Mouse (Mus musculus): ENCODE measurements around the gene Aknad1. TPM values are rescaled to one million over a fixed set of nuclear protein-coding genes. Genes with fewer than 3 reads are reported as not detected.
A peak's percentile ranks its signal among the peaks of the same experiment; 100 is the strongest.

Gene Aknad1
- polyA plus RNA-seq, 1 experiment from 2014 or later = 0.15 TPM

GRCm38 (mm10) chr3:108810747-108811263, 71.3 kb downstream of the Aknad1 start:
- no peak for DNase-seq (ENCODE audit: low spot score)
- H3K27me3 ChIP-seq (ENCODE audit: control insufficient read depth, insufficient read depth, low read length) = no peaks in the 10 kb centered on the region
- H3K9me3 ChIP-seq (replicated peaks; ENCODE audit: control insufficient read depth, low read length) = no peaks in the 10 kb centered on the region
- no peaks in the 10 kb centered on the region for H3K36me3 ChIP-seq (replicated peaks; ENCODE audit: control insufficient read depth, insufficient read depth, low read depth, low read length)
- no peak overlapping the region for H3K27ac ChIP-seq (replicated peaks; ENCODE audit: low read depth, low read length)
- no peak overlapping the region for H3K9ac ChIP-seq (replicated peaks; ENCODE audit: low read length)
- H3K4me3 ChIP-seq (ENCODE audit: low read depth, low read length) = no peak overlapping the region
- H3K4me2 ChIP-seq (ENCODE audit: low read depth, low read length) = no peak overlapping the region
- no peaks in the 10 kb centered on the region for H3K4me1 ChIP-seq (ENCODE audit: control insufficient read depth, insufficient read depth, low read length)
- WGBS = 92% methylated on average over 4 of the region's 4 CpGs
- no peak for ATAC-seq (replicated peaks; ENCODE audit: insufficient number of reproducible peaks, low FRiP score, low TSS enrichment, low read depth)

GRCm38 (mm10) chr3:108815631-108816030, 76.2 kb downstream of the Aknad1 start:
- H3K4me1 ChIP-seq (ENCODE audit: control insufficient read depth, insufficient read depth, low read length) = no peaks in the 10 kb centered on the region
- no peaks in the 10 kb centered on the region for H3K27me3 ChIP-seq (ENCODE audit: control insufficient read depth, insufficient read depth, low read length)
- no peak overlapping the region for H3K27ac ChIP-seq (replicated peaks; ENCODE audit: low read depth, low read length)
- H3K36me3 ChIP-seq (replicated peaks; ENCODE audit: control insufficient read depth, insufficient read depth, low read depth, low read length) = no peaks in the 10 kb centered on the region
- H3K4me2 ChIP-seq (ENCODE audit: low read depth, low read length) = no peak overlapping the region
- 82% methylated on average over 4 of the region's 4 CpGs for WGBS
- ATAC-seq (replicated peaks; ENCODE audit: insufficient number of reproducible peaks, low FRiP score, low TSS enrichment, low read depth) (no peak), DNase-seq (ENCODE audit: low spot score) (no peak)
- no peak overlapping the region for H3K9ac ChIP-seq (replicated peaks; ENCODE audit: low read length)
- no peak overlapping the region for H3K4me3 ChIP-seq (ENCODE audit: low read depth, low read length)
- no peaks in the 10 kb centered on the region for H3K9me3 ChIP-seq (replicated peaks; ENCODE audit: control insufficient read depth, low read length)

GRCm38 (mm10) chr3:108830493-108830892, 91.0 kb downstream of the Aknad1 start:
- no peaks in the 10 kb centered on the region for H3K27me3 ChIP-seq (ENCODE audit: control insufficient read depth, insufficient read depth, low read length)
- ATAC-seq (replicated peaks; ENCODE audit: insufficient number of reproducible peaks, low FRiP score, low TSS enrichment, low read depth) (no peak), DNase-seq (ENCODE audit: low spot score) (peak; percentile 11)
- no peaks in the 10 kb centered on the region for H3K36me3 ChIP-seq (replicated peaks; ENCODE audit: control insufficient read depth, insufficient read depth, low read depth, low read length)
- H3K4me2 ChIP-seq (ENCODE audit: low read depth, low read length) = no peak overlapping the region
- WGBS = 81% methylated on average over 11 of the region's 11 CpGs
- H3K4me1 ChIP-seq (ENCODE audit: control insufficient read depth, insufficient read depth, low read length) = no peaks in the 10 kb centered on the region
- no peaks in the 10 kb centered on the region for H3K9me3 ChIP-seq (replicated peaks; ENCODE audit: control insufficient read depth, low read length)
- no peak overlapping the region for H3K27ac ChIP-seq (replicated peaks; ENCODE audit: low read depth, low read length)
- H3K4me3 ChIP-seq (ENCODE audit: low read depth, low read length) = no peak overlapping the region
- no peak overlapping the region for H3K9ac ChIP-seq (replicated peaks; ENCODE audit: low read length)

GRCm38 (mm10) chr3:108831750-108832149, 92.3 kb downstream of the Aknad1 start:
- no peak overlapping the region for H3K4me2 ChIP-seq (ENCODE audit: low read depth, low read length)
- ATAC-seq (replicated peaks; ENCODE audit: insufficient number of reproducible peaks, low FRiP score, low TSS enrichment, low read depth) (no peak), DNase-seq (ENCODE audit: low spot score) (no peak)
- H3K27ac ChIP-seq (replicated peaks; ENCODE audit: low read depth, low read length) = no peak overlapping the region
- no peaks in the 10 kb centered on the region for H3K36me3 ChIP-seq (replicated peaks; ENCODE audit: control insufficient read depth, insufficient read depth, low read depth, low read length)
- no peaks in the 10 kb centered on the region for H3K4me1 ChIP-seq (ENCODE audit: control insufficient read depth, insufficient read depth, low read length)
- no peaks in the 10 kb centered on the region for H3K27me3 ChIP-seq (ENCODE audit: control insufficient read depth, insufficient read depth, low read length)
- 93% methylated on average over 6 of the region's 6 CpGs for WGBS
- no peaks in the 10 kb centered on the region for H3K9me3 ChIP-seq (replicated peaks; ENCODE audit: control insufficient read depth, low read length)
- no peak overlapping the region for H3K4me3 ChIP-seq (ENCODE audit: low read depth, low read length)
- H3K9ac ChIP-seq (replicated peaks; ENCODE audit: low read length) = no peak overlapping the region

Other genes with a start within 250 kb of the Aknad1 start
- not detected in 2 replicates for gene 1700013F07Rik, start 205.5 kb upstream of the Aknad1 start, polyA plus RNA-seq (2014; fragmentation: Nextera tagmentation; extraction: Ambion mirVana)
- gene 5330417C22Rik, start 203.1 kb upstream of the Aknad1 start, polyA plus RNA-seq (2014; fragmentation: Nextera tagmentation; extraction: Ambion mirVana) = 0.48 and 1.5 TPM in 2 replicates
- gene Tmem167b, start 177.2 kb upstream of the Aknad1 start, polyA plus RNA-seq (2014; fragmentation: Nextera tagmentation; extraction: Ambion mirVana) = 48.2 and 49.6 TPM in 2 replicates
- 64.1 and 70.3 TPM in 2 replicates for gene Taf13, start 168.0 kb upstream of the Aknad1 start, polyA plus RNA-seq (2014; fragmentation: Nextera tagmentation; extraction: Ambion mirVana)
- 16.9 and 17.2 TPM in 2 replicates for gene Wdr47, start 148.4 kb upstream of the Aknad1 start, polyA plus RNA-seq (2014; fragmentation: Nextera tagmentation; extraction: Ambion mirVana)
- gene Clcc1, start 85.7 kb upstream of the Aknad1 start, polyA plus RNA-seq (2014; fragmentation: Nextera tagmentation; extraction: Ambion mirVana) = 73.2 and 79.8 TPM in 2 replicates
- 99.1 and 99.3 TPM in 2 replicates for gene Gpsm2, start 17.3 kb upstream of the Aknad1 start, polyA plus RNA-seq (2014; fragmentation: Nextera tagmentation; extraction: Ambion mirVana)
- gene Stxbp3, start 100.9 kb downstream of the Aknad1 start, polyA plus RNA-seq (2014; fragmentation: Nextera tagmentation; extraction: Ambion mirVana) = 28.2 and 29.2 TPM in 2 replicates
- not detected in 2 replicates for gene Fndc7, start 150.3 kb downstream of the Aknad1 start, polyA plus RNA-seq (2014; fragmentation: Nextera tagmentation; extraction: Ambion mirVana)
- 69.1 and 71.3 TPM in 2 replicates for gene Prpf38b, start 172.1 kb downstream of the Aknad1 start, polyA plus RNA-seq (2014; fragmentation: Nextera tagmentation; extraction: Ambion mirVana)
- 0.63 and 1.1 TPM in 2 replicates for gene Henmt1, start 200.2 kb downstream of the Aknad1 start, polyA plus RNA-seq (2014; fragmentation: Nextera tagmentation; extraction: Ambion mirVana)
- not detected in 2 replicates for gene Gm9857, start 200.8 kb downstream of the Aknad1 start, polyA plus RNA-seq (2014; fragmentation: Nextera tagmentation; extraction: Ambion mirVana)